Mouse (Mus musculus): ENCODE measurements at regions not wholly inside any gene's neighbourhood (a gene's known extent, or its start where the extent isn't known, plus 50 kb on each side); places are given as distances from the start of the nearest gene placed in this dataset.

DNA sequence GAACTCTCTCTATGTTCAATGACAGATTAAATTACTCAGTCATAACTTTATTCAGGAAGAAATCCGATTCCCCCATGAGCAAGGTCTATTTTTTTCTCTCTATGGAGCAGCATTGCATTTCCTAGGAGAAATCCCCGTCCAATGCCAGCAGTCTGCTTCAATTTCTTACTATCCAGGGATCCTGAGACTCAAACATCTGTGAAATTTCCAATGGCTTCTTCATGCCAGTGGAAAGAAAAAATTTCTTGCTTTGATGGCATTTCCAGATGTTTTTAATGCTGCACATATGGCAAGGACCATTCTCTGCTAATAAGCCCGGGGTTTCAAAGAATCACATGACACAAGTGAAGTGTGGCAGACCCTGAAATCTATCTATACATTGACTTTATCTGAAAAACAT lies 919.6 kb downstream of the Epha7 start:
- no peak overlapping the region for H3K27ac ChIP-seq (replicated peaks; ENCODE audit: low read depth, low read length)
- H3K27me3 ChIP-seq (replicated peaks; ENCODE audit: control insufficient read depth, insufficient read depth, low read length): no peaks in the 10 kb centered on the region
- ATAC-seq (ENCODE audit: low read depth): peak; percentile 55; the same call in 1 of the 2 replicates
- 0 out of 2 replicates have a peak, but pooled peaks cover 3% of the 10 kb centered on the region for H3K4me1 ChIP-seq (ENCODE audit: control insufficient read depth, insufficient read depth, low read length)
- no peaks in the 10 kb centered on the region for H3K36me3 ChIP-seq (ENCODE audit: control insufficient read depth, insufficient read depth, low read length)
- 18% methylated on average over 3 of the region's 3 CpGs for WGBS
- no peak overlapping the region for H3K9ac ChIP-seq (ENCODE audit: low read depth, low read length)
- H3K4me2 ChIP-seq (ENCODE audit: low read depth, low read length): no peak overlapping the region
- peaks cover 9% of the 10 kb centered on the region; the same call in 1 of the 2 replicates for H3K9me3 ChIP-seq (ENCODE audit: control insufficient read depth, low read length)
- DNase-seq (ENCODE audit: low spot score): peak; percentile 88
- no peak overlapping the region for H3K4me3 ChIP-seq (ENCODE audit: low read depth, low read length)

DNA sequence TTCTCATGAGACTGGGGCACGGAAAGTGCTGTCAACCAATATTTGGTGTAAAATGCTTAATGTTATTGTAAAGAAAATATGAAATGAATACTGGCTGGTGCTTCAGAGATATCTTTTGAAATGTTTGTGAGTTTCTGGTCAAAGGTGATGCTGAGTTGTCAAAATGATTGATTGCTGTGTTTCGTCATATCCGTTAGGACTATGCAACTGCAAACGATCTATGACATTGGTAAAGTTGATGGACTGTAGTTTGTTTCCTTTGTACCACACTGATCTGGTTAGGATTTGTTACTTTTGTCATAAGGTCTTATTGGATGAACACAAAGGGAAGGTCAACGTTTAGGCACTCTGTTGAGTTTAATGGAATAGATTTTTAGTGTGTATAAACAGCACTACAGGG lies 929.1 kb downstream of the Epha7 start:
- Histone ChIP-seq H3K27ac (replicated peaks; ENCODE audit: low read depth, low read length) (no peak overlapping the region), H3K4me3 (ENCODE audit: low read depth, low read length) (no peak overlapping the region), H3K27me3 (replicated peaks; ENCODE audit: control insufficient read depth, insufficient read depth, low read length) (no peaks in the 10 kb centered on the region), H3K36me3 (ENCODE audit: control insufficient read depth, insufficient read depth, low read length) (no peaks in the 10 kb centered on the region), H3K4me2 (ENCODE audit: low read depth, low read length) (no peak overlapping the region), H3K9ac (ENCODE audit: low read depth, low read length) (no peak overlapping the region), H3K9me3 (ENCODE audit: control insufficient read depth, low read length) (no peaks in the 10 kb centered on the region), H3K4me1 (ENCODE audit: control insufficient read depth, insufficient read depth, low read length) (no peaks in the 10 kb centered on the region)
- DNase-seq (ENCODE audit: low spot score): no peak
- no peak for ATAC-seq (ENCODE audit: low read depth)
- WGBS: 70% methylated on average over 5 of the region's 5 CpGs

DNA sequence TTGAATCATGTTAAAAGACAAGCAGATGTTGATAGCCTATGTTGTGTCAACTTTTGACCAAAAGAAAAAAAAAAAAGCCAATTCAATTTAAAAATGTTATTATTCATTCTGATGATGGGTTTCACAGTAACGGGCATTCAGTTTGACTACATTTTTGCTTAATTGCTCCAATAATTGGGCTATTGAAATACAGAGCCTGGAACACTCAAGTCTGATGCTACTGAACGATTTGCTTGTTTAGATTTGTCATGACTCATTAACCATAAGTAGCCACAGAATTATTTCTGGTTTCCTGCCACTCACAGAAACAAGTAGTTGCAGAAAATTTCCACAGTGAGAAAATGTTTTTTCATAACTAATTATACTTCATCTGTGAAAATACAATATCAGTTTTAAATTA lies 929.8 kb downstream of the Epha7 start:
- ATAC-seq (ENCODE audit: low read depth): no peak
- Histone ChIP-seq H3K27ac (replicated peaks; ENCODE audit: low read depth, low read length) (no peak overlapping the region), H3K9me3 (ENCODE audit: control insufficient read depth, low read length) (no peaks in the 10 kb centered on the region), H3K36me3 (ENCODE audit: control insufficient read depth, insufficient read depth, low read length) (no peaks in the 10 kb centered on the region), H3K4me3 (ENCODE audit: low read depth, low read length) (no peak overlapping the region), H3K9ac (ENCODE audit: low read depth, low read length) (no peak overlapping the region), H3K4me2 (ENCODE audit: low read depth, low read length) (no peak overlapping the region), H3K27me3 (replicated peaks; ENCODE audit: control insufficient read depth, insufficient read depth, low read length) (no peaks in the 10 kb centered on the region), H3K4me1 (ENCODE audit: control insufficient read depth, insufficient read depth, low read length) (no peaks in the 10 kb centered on the region)
- DNase-seq (ENCODE audit: low spot score): no peak
- WGBS: 47% methylated on average over 2 of the region's 2 CpGs
